Mouse (Mus musculus) inflammation-experienced regulatory T-cells (primary cell): ENCODE results near the gene Lats1. TPM values are rescaled to one million over a fixed set of nuclear protein-coding genes. Genes with fewer than 3 reads are reported as not detected.

Source experiments
- polyA plus RNA-seq, 2 experiments: library from polyadenylated mRNA; unstranded; fragments of 100-300 nt; shearing (Covaris generic); gene quantifications; one replicate each; pipeline ENCODE4 v1.2.1; 2017

The Lats1 gene
- polyA plus RNA-seq: 1 to 10 TPM; 9.4 to 9.8 TPM

GRCm38 (mm10) chr10:7680731-7681301 is at the start of gene Lats1, which contains the start of gene Pcmt1:
Gene Lats1 (plus strand): TSS chr10:7681214.
Gene Pcmt1 (minus strand): TSS chr10:7681136.

DNA sequence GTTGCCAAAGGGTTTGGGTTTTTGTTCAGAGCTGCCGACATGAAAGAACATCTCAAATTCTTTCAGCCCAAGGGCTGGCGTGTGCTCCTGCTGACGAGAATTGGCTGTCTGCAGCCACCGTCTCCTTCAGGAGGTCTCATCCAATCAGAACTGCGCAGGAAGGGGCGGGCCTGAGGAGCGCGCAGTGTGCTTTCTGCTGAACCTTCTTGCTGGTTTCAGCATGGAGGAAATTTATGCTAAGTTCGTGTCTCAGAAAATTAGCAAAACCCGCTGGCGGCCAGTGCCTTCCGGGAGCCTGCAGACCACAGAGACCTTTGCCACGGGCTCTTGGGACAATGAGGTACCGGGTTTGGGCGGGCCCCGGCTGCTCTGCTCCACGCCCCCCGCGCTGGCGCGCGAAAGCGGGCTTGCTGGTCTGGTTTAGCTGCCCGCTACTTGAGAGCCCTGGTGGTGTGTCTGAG is 13.6 kb upstream of the Lats1 start, which contains the start of gene Nup43:
TSS of gene Nup43 (plus strand) at position 162 of the 461 bp plus-strand sequence.

GRCm38 (mm10) chr10:7725751-7726500 is 44.9 kb downstream of the Lats1 start, which contains the start of gene Katna1:
Gene Katna1 (plus strand): TSS chr10:7726000.

Other genes starting within 250 kb of the Lats1 start
- gene Ulbp1, start 207.6 kb upstream of the Lats1 start, polyA plus RNA-seq: 10 to 100 TPM in 1 of 2 experiments, 1 to 10 TPM in 1; 4.1 to 10.0 TPM
- gene Lrp11, start 91.4 kb upstream of the Lats1 start, polyA plus RNA-seq: 1 to 10 TPM in 1 of 2 experiments, under 1 TPM in 1; 0.18 to 1.3 TPM
- gene Nup43, start 13.7 kb upstream of the Lats1 start, polyA plus RNA-seq: 10 to 100 TPM; 16.2 to 19.6 TPM
- gene Pcmt1, start 78 bp upstream of the Lats1 start, polyA plus RNA-seq: 100 to 1,000 TPM in 1 of 2 experiments, 10 to 100 TPM in 1; 92.0 to 133 TPM
- 10 to 100 TPM; 69.3 to 79.2 TPM for gene Katna1, start 44.8 kb downstream of the Lats1 start, polyA plus RNA-seq
- gene Ginm1, start 111.6 kb downstream of the Lats1 start, polyA plus RNA-seq: 10 to 100 TPM; 58.3 to 92.9 TPM
- 10 to 100 TPM; 78.0 to 92.1 TPM for gene Ppil4, start 111.7 kb downstream of the Lats1 start, polyA plus RNA-seq
- 10 to 100 TPM; 20.5 to 38.9 TPM for gene Zc3h12d, start 151.3 kb downstream of the Lats1 start, polyA plus RNA-seq